Mouse (Mus musculus) hindbrain, embryonic 16.5 days (tissue): ENCODE data around the gene Sorcs3. TPM values are rescaled to one million over a fixed set of nuclear protein-coding genes. Genes with fewer than 3 reads are reported as not detected.
A peak's percentile ranks its signal among the peaks of the same experiment; 100 is the strongest.

Source experiments
- ATAC-seq: fragments of 200-750 bp; cut with Nextera tagmentation; 2 replicates; pipeline ENCODE4 v1.8.0; 2017; ENCODE audit warnings: moderate TSS enrichment, moderate library complexity
- H3K27ac ChIP-seq: fragments of 300-500 bp; sonication (generic); 2 replicates; pipeline ENCODE4 v1.5.1; 2014; ENCODE audit warnings: low read depth, mild to moderate bottlenecking, control low read depth, low read length, moderate library complexity
- H3K27me3 ChIP-seq: fragments of 300-500 bp; sonication (generic); replicated peaks from 2 replicates; pipeline ENCODE4 v1.6.1; 2014; ENCODE audit warnings: low read length; ENCODE audit not compliant: control insufficient read depth, insufficient read depth
- H3K36me3 ChIP-seq: fragments of 300-500 bp; sonication (generic); 2 replicates; pipeline ENCODE4 v1.6.1; 2014; ENCODE audit warnings: mild to moderate bottlenecking, low read length, moderate library complexity, mixed read lengths; ENCODE audit not compliant: control insufficient read depth, insufficient read depth
- H3K4me1 ChIP-seq: fragments of 300-500 bp; sonication (generic); 2 replicates; pipeline ENCODE4 v1.6.1; 2014; ENCODE audit warnings: low read depth, low read length; ENCODE audit not compliant: control insufficient read depth, insufficient read depth
- H3K4me2 ChIP-seq: fragments of 300-500 bp; sonication (generic); 2 replicates; pipeline ENCODE4 v1.6.1; 2014; ENCODE audit warnings: mild to moderate bottlenecking, low read length, control low read depth, moderate library complexity
- H3K4me3 ChIP-seq: fragments of 300-500 bp; sonication (generic); 2 replicates; pipeline ENCODE4 v1.5.1; 2014; ENCODE audit warnings: mild to moderate bottlenecking, low read length, control low read depth, moderate library complexity
- H3K9ac ChIP-seq: fragments of 300-500 bp; sonication (generic); 2 replicates; pipeline ENCODE4 v1.6.1; 2014; ENCODE audit warnings: low read depth, mild to moderate bottlenecking, control low read depth, low read length, moderate library complexity
- H3K9me3 ChIP-seq: fragments of 300-500 bp; sonication (generic); 2 replicates; pipeline ENCODE4 v1.6.1; 2014; ENCODE audit warnings: mild to moderate bottlenecking, low read length, moderate library complexity; ENCODE audit not compliant: control insufficient read depth
- WGBS: fragments of 180-500 bp; shearing (Covaris S2); extraction: QIAGEN DNeasy Blood & Tissue Kit; methylation state at CpG from one replicate; pipeline ENCODE4 v1.1.7; 2014; 5-methylcytosine and 5-hydroxymethylcytosine counted together
- polyA plus RNA-seq: library from polyadenylated mRNA; unstranded; fragments of >200 nt; fragmentation: Nextera tagmentation; extraction: Ambion mirVana; gene quantifications from 2 replicates; pipeline ENCODE4 v1.2.1, GENCODE M21; 2015

The Sorcs3 gene
- polyA plus RNA-seq, 1 experiment from 2014 or later: 14.5 TPM

DNA sequence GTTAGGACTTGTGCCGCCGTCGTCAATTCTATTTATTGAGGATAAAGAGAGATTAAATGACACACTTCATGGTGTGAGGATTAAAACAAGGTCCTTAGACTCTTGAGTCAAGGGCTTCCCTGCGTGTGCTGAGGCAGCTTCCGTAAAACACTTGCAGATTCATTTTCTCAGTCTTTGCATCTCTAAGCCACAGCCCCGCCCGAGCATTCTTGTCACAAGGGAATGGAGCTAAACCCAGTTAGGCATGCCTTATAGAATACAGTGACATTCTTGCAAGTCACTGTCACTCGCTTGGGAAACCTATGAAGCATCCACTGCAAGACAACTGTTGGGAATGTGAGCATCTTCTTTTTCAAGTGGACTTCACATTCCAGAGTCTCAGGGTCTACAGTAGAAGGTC is 102.5 kb downstream of the Sorcs3 start:
- Histone ChIP-seq H3K27ac (no peak overlapping the region), H3K4me3 (no peak overlapping the region), H3K9me3 (no peaks in the 10 kb centered on the region), H3K27me3 (no peaks in the 10 kb centered on the region), H3K4me1 (peaks cover 2% of the 10 kb centered on the region; the same call in 1 of the 2 replicates), H3K36me3 (no peaks in the 10 kb centered on the region), H3K4me2 (no peak overlapping the region), H3K9ac (no peak overlapping the region)
- no peak for ATAC-seq
- WGBS: 87% methylated on average over 8 of the region's 8 CpGs

DNA sequence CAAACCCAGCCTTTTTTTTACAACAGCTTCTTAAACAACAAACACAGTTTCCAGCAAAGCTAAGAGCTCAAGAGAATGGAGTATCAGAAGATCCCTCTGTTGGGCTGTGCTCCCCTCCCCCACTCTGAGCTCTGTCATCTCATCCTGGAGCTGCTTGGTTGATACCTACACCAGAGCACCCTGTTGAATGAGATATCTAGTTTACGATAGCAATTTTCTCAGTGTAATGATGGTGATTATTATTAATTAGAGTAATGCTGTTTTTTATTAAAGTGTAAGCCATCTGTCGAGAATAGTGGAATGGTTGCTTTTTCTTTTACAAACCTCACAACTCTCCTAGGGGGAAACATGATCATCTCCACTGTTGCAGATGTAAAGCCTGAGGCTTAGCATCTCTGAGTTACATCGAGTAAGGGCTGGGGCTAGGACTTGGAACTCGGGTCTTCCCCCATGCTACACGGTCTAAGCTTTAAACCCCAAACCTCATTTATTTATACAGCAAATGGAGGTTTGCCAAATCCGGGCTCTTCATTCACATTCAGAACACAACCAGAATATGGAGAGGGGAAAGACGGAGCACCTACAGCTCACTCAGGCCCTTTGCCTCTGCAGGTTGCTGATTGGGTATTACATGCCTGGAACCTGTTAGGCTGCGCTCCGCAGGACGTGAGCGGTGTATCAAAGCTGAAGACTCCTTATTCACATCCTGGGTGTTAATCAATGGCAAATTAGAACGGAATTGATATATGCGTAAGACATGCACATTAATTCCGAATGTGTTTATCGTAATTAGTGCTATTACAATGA is 103.9 kb downstream of the Sorcs3 start:
- Histone ChIP-seq H3K4me2 (peak overlapping the region; percentile 17), H3K9ac (no peak overlapping the region), H3K27ac (no peak overlapping the region), H3K27me3 (no peaks in the 10 kb centered on the region), H3K4me1 (peaks cover 2% of the 10 kb centered on the region; the same call in 1 of the 2 replicates), H3K4me3 (no peak overlapping the region), H3K9me3 (no peaks in the 10 kb centered on the region), H3K36me3 (no peaks in the 10 kb centered on the region)
- ATAC-seq: peak; percentile 50; the same call in 1 of the 2 replicates
- WGBS: 51% methylated on average over 15 of the region's 15 CpGs

DNA sequence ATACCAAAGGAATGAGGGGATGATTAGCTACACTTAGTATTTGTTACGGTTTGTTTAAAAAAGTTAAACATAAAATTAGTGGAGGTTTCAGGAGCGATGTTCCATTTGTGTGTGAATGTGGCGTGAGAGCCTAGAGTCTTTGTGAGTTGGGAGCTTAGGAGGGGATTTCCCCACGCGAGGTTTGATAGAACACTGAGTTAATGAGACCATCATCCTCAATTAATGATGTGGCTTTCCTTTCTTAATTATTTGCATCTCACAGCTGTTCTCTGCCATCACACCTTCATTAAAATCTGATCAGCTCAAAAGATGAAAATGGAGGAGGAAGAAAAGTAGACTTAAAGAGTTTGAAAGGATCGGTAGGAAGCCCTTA is 104.5 kb downstream of the Sorcs3 start:
- WGBS: 60% methylated on average over 6 of the region's 6 CpGs
- Histone ChIP-seq H3K36me3 (no peaks in the 10 kb centered on the region), H3K4me2 (no peak overlapping the region; the same call in 1 of the 2 replicates)

DNA sequence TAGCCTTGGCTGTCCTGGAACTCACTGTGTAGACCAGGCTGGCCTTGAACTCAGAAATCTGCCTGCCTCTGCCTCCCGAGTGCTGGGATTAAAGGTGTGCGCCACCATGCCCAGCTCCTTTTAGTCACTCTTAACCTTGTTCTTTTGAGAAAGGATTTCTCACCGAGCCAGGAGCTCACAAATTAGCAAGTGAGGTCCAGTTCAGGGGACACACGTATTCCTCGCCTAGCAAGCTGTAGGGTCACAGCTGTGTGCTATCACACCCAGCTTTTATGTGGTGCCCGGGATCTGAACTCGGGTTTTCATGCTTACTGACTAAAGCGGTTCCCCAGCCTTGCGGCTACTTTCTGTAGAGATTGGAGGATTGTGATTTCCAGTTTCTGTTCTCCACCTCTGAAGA is 108.0 kb downstream of the Sorcs3 start:
- H3K27me3 ChIP-seq: no peaks in the 10 kb centered on the region
- H3K36me3 ChIP-seq: no peaks in the 10 kb centered on the region
- no peak overlapping the region for H3K9ac ChIP-seq
- H3K4me3 ChIP-seq: no peak overlapping the region
- WGBS: 95% methylated on average over 9 of the region's 9 CpGs
- H3K4me1 ChIP-seq: peaks cover 2% of the 10 kb centered on the region; the same call in 1 of the 2 replicates
- no peak for ATAC-seq
- no peaks in the 10 kb centered on the region for H3K9me3 ChIP-seq
- H3K27ac ChIP-seq: no peak overlapping the region
- no peak overlapping the region for H3K4me2 ChIP-seq

More for the DNA sequence above, 104.5 kb downstream of the Sorcs3 start:
- Histone ChIP-seq H3K9me3 (no peaks in the 10 kb centered on the region), H3K4me3 (no peak overlapping the region), H3K4me1 (peaks cover 2% of the 10 kb centered on the region; the same call in 1 of the 2 replicates), H3K27ac (no peak overlapping the region), H3K27me3 (no peaks in the 10 kb centered on the region), H3K9ac (no peak overlapping the region)
- ATAC-seq: no peak

DNA sequence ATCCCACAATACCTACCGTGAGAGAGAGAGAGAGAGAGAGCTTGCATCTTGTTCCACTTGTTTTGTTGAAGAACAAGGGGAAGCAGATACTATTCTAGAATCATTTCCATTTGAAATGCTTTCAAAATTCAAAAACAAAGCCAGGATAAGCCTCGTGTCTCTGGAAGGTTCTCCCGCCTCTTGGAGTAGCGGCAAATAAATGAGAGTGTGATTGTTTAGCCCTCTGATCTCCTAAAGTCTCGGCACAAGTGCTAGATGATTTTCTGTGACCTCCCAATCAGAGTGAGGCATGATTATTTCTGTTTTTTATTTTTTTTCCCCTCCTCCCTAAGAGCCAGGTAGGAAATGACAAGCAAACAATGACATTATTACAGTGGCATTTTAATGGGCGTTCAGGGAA is 121.3 kb downstream of the Sorcs3 start:
- H3K27me3 ChIP-seq: no peaks in the 10 kb centered on the region
- no peak overlapping the region for H3K9ac ChIP-seq
- H3K27ac ChIP-seq: no peak overlapping the region
- no peak overlapping the region for H3K4me3 ChIP-seq
- no peak for ATAC-seq
- H3K9me3 ChIP-seq: no peaks in the 10 kb centered on the region
- H3K36me3 ChIP-seq: no peaks in the 10 kb centered on the region
- WGBS: 23% methylated on average over 6 of the region's 6 CpGs
- no peaks in the 10 kb centered on the region for H3K4me1 ChIP-seq
- no peak overlapping the region for H3K4me2 ChIP-seq

DNA sequence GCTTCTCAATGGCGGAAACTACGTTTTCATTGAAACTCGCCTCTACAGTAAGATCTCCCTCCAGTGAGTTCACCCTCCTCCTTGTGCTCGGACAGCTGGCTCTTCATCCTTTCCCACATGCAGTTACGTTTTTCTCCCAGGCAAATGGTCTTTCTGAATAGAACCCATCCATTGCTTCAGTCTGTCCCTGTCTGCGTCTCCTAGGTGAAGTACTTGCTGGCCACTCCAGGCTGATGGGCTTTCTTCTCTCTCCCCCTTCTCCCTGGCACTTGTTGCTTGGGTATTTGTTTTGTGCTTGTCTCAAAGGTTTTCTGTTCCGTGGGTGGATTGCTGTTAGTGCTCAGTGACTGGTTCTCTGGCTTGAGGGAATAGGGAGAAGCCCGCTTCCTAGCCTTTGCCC is 122.3 kb downstream of the Sorcs3 start:
- 64% methylated on average over 8 of the region's 8 CpGs for WGBS
- Histone ChIP-seq H3K9me3 (no peaks in the 10 kb centered on the region), H3K4me1 (no peaks in the 10 kb centered on the region), H3K9ac (no peak overlapping the region), H3K36me3 (no peaks in the 10 kb centered on the region), H3K27ac (no peak overlapping the region), H3K4me2 (no peak overlapping the region), H3K27me3 (no peaks in the 10 kb centered on the region), H3K4me3 (no peak overlapping the region)
- ATAC-seq: peak; percentile 87

DNA sequence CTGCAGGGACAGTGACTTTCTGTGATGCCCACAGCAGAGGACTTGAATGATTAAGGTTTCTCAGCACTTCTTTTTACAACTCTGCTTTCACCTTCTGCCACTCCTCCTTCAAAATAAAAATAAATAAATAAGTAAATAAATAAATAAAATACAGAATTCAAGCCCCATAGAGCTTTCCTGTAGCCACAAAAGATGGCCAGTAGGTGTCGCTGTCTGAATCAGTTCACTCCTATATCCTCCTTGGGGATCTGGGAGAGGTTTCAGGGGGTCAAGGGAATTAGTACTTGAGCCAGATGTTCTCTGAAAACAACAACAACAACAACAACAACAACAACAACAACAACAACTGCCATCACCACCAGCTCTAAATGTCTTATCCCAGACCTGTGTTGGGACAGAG is 125.8 kb downstream of the Sorcs3 start:
- WGBS: 17% methylated on average over 1 of the region's 1 CpGs
- no peaks in the 10 kb centered on the region for H3K27me3 ChIP-seq
- no peak overlapping the region for H3K4me2 ChIP-seq
- no peaks in the 10 kb centered on the region for H3K36me3 ChIP-seq
- ATAC-seq: no peak
- no peaks in the 10 kb centered on the region for H3K4me1 ChIP-seq
- no peak overlapping the region for H3K4me3 ChIP-seq
- no peak overlapping the region for H3K27ac ChIP-seq
- no peak overlapping the region for H3K9ac ChIP-seq
- no peaks in the 10 kb centered on the region for H3K9me3 ChIP-seq

DNA sequence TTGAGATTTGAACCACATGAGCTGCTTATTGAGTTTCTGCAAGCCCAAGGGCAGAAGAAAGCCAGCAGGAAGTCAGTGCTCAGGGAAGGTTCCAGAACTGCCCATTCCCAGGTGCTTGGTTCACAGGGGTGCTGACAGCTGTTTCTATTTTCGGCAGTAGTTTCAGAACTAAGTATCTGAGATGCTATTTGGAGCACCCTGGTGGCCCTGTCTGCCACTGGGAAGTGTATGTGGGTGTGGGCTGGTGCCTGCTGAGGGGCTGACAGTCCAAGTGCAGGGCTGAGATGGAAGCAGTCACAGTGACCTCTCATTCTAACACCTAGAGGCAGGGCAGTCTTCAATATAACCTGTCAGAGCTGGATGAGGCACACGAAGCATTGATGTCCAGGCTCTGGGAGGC is 127.3 kb downstream of the Sorcs3 start:
- no peak overlapping the region for H3K9ac ChIP-seq
- ATAC-seq: no peak
- no peak overlapping the region for H3K4me2 ChIP-seq
- H3K27me3 ChIP-seq: no peaks in the 10 kb centered on the region
- H3K4me1 ChIP-seq: no peaks in the 10 kb centered on the region
- no peaks in the 10 kb centered on the region for H3K36me3 ChIP-seq
- no peaks in the 10 kb centered on the region for H3K9me3 ChIP-seq
- H3K4me3 ChIP-seq: no peak overlapping the region
- WGBS: 74% methylated on average over 2 of the region's 2 CpGs
- no peak overlapping the region for H3K27ac ChIP-seq

DNA sequence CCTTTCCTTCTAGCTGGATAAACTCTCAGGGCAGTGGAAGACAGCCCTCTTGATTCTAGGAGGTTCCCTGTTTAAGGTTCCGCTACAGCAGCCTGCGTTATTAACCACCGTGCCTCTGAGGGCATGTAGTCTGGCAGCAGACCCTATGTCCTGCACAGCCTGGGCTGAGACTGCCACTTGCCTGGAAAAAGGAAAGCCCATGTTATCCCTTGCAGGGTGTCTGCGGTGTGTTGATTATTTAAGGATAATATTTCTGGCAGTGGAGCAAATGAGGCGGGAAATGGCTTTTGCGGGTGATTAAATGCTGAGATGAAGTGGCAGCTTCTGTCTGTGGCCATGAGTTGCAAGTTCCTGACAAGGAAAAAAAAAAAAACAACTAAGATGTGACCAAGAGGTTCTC is 131.6 kb downstream of the Sorcs3 start:
- Histone ChIP-seq H3K4me2 (no peak overlapping the region), H3K27ac (no peak overlapping the region), H3K36me3 (no peaks in the 10 kb centered on the region), H3K9me3 (no peaks in the 10 kb centered on the region), H3K4me1 (no peaks in the 10 kb centered on the region), H3K9ac (no peak overlapping the region), H3K27me3 (no peaks in the 10 kb centered on the region), H3K4me3 (no peak overlapping the region)
- ATAC-seq: no peak
- 63% methylated on average over 6 of the region's 6 CpGs for WGBS
